Mouse (Mus musculus): ENCODE data around the gene Smim14.
"Not testable (repeated sequence)": the region's sequence is repeated elsewhere in the genome, so short reads cannot be mapped to it uniquely, and the experiment has no call there.

Gene Smim14

DNA sequence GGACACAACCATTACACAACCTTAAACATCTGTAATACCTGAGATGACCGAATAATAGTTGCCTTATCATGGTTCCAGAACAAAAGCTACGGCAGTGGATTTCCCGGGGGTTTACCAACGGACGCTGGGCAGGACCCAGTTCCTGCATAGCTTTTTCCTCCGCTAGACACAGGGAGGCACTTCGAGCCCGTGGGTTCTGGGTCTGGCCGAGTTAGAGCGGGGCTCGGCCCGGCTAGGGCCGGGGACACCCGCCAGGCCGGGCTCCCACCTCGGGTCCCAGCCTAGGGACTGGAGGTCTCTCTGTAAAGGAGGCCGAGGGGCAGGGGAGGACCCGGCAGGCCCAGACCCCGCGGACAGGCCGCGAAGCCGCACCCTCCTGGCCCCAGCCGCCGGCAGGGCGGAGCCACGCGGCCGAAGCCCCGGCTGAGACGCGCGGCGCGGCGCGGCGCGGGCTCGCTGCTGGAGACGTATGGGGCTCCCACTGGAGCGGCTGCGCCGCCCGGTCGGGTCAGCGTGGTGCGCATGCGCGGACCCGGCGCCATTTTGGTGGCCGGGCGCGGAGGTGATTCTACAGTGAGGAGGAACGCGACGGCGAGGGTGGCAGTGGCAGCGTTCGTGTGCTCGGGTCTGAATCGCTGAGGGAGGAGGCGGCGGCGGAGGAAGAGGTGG, at the start of gene Smim14, which contains the start of gene Ube2k:
Smim14 (minus strand) TSS at position 434 of the 669 bp plus-strand sequence.
Ube2k (plus strand) TSS at position 483 of the 669 bp plus-strand sequence.
- DNase-seq: peak; percentile 94

DNA sequence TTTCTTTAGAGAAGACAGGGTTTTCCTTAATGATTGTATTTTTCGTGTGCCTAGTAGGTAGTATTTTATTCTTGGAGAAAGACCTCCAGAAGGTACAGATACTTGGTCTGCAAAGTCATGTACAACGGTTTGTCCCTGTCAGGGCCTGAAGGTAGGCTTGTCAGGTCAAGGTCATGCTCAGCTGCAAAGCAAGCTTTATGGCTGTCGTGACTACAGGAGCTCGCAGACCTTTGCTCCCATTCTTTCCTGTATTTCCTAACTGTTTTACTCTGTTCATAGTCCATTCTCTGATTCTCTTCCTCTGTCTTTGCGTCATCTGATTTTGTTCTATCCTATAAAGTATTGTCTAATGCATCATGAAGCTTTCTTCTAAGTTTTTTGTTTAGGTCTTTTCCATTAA, 49.3 kb upstream of the Smim14 start:
- DNase-seq: no peak

DNA sequence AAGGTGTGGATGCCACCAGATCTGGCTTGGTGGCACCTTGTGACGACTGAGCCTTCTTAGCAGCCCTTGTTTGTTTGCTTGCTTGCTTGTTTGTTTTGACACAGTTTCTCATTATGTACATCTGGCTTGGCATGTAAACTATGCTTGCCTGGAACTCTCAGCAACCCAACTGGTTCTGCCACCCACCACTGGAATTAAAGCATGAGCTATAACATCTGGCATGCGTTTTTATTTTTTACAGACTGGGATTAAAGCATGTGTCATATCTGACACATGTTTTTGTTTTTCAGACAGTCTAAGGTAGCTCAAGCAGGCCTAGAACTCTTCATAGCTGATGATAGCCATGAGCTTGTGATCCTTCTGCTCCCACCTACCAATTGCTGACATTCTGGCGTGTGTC, 41.6 kb upstream of the Smim14 start:
- no peak for DNase-seq

DNA sequence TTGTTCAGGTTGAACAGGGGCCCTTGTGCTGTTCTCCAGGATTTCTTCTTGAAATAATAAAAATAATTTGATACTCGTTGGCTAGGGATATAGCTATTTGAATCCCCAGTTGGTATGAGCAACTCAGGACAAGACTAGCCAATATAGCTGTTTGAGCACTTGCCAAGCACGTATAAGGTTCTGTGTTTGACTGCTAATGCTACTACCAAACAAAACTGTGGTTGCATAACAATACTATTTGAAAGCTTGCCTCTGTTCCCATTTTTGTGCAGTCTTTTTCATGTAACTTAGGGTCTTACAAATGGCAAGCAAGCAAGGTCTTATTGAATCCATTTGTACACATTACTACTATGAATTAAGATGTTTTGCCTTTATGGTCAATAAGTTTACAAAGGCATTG, 38.9 kb upstream of the Smim14 start:
- DNase-seq: no peak

DNA sequence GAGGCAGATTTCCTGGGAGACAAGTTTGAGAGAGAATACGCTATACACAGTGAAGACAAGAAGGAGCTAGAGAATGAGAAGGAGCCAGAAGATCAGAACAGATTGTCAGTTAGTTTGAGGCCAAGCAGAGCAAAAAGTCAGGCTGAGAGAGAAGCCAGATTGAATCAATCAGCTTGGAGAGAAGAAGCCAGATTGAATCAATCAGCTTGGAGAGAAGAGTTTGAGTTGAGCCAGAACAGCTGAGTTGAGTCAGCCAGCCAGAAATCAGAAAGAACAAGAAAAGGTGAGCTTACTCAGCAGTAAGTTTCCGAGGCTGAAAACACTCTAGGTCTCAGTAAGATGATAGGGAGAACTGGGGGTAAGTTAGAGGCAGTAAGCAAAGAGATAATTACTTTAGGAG, 37.9 kb upstream of the Smim14 start:
- no peak for DNase-seq

DNA sequence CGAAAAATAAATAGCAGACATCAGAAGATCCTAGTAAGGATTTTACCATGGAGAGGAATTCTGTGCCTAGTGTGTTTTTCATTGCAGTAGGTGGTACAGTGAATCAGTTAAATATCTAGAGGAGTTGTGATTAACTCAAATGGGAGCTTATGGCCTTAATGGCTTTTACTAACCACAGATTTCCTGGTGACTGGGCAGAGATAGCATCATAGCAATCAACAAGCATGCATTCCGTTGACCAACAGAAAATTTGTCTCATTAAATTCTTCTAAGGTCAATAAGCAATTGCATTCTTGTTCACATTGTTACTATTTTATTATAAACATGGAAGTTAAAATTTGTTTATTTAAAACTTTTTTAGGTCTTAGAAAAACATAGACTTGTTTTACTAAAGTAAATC, 28.5 kb upstream of the Smim14 start:
- DNase-seq: no peak

DNA sequence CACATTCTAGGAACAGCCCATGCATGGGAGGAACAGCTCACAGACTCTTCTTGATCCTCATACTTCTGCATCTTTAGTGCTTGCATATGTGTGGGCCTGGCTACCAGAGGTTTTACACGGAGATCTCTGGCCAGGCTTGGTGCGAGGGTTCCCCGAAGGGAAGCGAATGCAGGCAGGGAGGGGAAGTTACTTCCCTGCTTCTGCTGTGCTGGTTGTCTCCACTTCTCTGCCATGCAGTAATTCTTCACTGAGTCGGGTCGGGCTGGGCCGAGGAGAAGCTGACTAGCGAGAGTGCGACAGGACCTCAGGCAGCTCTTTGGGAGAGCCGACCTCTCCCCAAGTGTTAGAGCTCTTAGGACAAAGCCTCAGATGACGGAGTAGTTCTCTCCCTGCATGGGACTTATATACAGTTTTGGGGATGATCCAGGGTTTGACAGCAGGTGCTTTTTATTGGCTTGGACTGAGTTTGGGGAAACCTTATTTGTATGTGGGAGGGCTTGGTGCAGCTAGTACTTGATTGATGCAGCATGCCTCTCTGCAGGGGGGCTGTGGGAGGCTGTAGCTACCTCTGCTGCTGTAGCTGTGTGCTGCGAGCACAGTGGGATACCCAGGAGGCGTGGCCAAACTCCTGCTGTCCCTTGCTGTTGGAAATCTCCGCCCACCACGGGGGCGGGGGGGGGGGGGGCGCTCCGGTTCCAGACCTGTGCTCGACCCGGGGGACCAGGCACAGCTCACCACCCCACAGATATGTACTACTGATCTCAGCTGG, 24.3 kb upstream of the Smim14 start:
- no peak for DNase-seq

DNA sequence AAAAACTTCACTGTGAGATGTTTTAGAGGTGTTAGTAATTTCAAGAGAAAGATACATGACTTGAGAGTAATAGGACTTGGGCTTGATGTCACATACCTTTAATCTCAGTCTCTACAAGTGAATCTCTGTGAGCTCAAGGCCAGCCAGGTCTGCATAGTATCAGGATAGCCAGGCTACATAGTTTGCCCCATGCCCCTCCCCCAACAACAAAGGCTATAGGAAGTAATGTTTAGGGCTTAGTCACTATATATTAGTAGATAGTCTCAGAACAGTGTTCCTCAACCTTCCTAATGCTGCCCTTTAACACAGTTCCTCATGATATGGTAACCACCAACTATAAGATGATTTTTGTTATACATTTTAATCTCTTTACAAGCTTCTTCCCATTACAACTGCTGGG, 20.1 kb upstream of the Smim14 start:
- no peak for DNase-seq

DNA sequence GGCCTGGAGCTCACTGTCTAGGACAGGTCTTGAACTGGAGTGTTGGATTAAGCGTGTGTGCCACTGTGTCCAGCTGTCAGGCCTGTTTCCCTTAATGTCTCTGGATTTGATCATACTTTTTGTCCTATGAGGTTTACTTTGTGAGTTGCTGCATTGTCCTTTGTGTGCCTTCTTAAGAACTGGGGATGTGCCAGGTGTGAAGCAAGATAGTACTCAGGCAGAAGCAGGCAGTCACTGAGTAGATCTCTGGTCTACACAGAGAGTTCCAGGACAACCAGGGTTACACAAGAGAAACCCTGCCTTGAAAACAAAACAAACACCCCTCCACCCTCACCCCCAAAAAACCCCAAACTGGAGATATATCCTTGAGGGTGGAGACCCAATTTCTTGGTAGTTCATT, 12.7 kb upstream of the Smim14 start:
- DNase-seq: peak; percentile 46

DNA sequence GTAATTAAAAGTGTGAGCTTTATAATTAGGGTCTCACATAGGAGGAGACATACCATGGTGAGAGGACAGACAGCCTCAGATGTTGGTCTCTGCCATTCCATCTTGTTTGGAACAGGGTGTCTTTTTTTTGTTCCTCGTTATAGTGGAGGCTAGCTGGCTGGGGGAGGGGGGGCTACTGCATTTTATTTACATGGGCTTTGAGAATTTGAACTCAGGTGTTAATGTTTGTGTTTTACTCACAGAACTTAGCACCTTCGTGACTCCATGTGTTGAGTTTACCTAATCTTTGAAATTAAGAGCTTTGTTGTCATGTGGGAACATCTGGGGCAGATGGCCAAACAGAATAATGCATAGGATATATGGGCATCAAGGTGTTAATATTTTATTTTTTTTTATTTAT, 7.6 kb upstream of the Smim14 start:
- DNase-seq: no peak

DNA sequence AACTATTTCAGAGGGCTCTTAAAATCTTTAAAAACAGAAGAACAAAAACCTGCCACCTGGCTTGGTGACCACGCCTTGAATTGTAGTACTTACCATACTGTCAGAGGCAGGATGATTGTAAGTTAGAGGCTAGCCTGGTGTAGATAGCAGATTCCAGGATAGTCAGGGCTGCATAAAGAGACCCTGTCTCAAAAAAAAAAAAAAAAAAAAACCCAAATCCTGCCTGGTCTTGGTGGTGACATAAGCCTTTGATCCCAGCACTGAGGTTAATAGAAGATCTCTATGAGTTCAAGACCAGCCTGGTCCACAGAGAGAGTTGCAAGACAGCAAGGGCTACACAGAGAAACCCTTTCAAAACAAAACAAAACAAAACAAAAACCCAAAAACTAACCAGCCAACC, 6.5 kb upstream of the Smim14 start:
- DNase-seq: no peak

DNA sequence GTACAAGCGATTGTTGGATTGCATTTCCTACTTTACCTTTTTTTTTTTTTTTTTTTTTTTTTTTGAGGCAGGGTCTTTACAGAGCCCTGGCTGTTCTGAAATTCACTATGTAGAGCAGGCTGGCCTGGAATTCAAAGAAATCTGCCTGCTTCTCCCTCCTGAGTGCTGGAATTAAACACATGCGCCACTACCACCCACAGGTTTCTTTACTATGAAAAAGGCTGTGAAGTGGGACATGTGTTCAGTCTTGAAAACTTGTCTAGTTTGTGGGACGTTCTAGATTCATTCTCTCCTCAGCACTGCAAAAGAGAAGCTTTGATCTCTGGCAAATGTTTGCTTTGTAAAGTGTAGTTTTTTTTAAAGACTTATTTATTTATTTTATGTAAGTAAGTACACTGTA, 4.9 kb upstream of the Smim14 start:
- DNase-seq: no peak

DNA sequence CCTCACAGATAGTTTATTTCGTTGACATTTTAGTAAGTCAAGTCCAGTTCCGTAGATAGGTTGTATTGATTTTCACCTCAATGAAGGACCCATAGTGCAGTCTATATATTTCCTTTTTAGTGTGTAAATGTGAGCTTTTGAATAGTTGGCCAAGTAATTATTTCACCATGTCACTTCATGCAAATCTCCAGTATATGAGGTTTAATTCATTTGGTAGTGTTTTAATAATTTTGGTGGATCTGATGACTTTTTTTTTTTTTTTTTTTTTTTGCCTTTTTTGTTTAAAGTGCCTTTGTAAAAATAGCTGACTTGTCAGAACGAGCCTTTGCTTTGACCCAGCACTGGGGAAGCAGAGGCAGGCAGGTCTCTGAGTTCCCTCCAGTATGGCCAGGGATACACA, 2.8 kb upstream of the Smim14 start:
- DNase-seq: no peak

DNA sequence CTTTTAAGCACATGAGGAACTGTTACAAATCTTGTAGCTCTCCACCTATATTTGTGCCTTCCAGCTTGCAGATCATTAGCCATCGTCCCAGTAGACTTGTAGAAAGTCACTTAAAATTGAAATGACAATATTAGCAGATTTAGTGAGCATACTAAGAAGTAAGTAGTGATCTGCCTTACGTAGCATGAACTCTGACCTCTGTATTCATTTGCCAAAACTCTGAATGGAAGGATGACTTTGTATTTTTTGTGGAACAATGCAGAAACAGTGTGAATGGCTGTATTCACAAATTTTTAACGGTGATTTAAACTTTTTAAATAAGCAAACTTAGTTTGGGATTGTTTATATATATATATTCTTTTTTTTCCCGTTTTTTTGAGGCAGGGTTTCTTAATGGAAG, 1.8 kb upstream of the Smim14 start:
- no peak for DNase-seq

DNA sequence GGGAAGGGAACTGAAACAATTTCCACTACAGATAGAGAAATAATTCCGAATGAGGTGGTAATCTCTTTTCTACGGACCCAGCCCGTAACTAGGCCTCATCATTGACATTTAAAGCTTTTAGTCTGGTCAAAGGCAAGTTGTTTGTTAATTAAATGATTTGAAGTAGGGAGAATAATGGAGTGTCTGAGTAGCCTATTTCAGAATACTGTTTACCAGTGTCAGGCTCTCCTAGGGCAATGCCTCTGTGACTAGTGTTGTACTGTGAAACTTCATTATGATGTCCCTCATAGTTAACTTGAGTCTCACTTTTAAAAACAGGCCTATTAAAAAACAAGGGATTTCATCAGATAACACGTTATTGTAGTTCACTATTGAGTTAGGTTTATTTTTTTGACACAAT, 1.1 kb upstream of the Smim14 start:
- no peak for DNase-seq

DNA sequence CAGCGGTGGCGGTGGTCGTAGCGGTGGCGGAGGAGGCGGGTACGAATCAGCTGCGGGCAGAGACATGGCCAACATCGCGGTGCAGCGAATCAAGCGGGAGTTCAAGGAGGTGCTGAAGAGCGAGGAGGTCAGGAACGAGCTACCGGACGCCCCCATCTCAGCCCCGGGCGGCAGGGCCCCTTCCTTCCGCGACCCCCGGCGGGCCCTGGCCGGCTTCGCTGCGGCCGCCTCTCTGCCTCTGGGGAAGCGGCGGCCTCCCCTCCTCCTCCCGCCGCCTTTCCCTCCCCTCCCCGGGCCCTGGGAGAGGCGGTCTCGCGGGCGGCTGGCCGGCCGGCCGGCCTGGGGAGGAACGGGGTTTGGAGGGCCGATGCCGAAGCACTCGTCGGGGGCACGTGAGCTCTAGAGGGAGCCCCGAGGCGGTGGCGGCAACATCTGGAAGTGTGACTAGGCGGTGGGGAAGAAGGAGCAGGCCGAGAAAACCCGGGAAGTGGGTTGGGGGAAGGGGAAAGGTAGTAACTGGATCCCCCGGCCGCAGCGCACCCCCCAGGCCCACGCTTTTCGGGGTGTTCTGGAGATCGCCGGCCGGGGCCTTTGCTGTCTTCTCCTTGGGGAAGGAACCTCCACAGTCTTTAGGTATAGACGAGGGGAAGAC, 562 bp upstream of the Smim14 start:
- peak; percentile 49 for DNase-seq

DNA sequence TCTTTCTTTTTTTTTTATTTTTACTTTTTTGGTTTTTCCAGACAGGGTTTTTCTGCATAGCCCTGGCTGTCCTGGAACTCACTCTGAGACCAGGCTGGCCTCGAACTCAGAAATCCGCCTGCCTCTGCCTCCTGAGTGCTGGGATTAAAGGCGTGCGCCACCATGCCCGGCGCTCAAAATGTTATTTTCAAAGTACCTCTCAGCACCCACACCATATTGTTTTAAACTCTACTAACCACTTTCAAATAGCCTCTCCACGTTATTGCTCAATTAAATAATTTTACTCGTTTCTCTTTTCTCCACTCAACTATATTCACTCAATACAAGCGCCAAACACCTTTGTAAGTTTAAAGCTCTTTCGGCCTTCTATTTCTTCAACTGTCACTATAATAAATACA, 917 bp downstream of the Smim14 start:
- DNase-seq: not testable (repeated sequence)

DNA sequence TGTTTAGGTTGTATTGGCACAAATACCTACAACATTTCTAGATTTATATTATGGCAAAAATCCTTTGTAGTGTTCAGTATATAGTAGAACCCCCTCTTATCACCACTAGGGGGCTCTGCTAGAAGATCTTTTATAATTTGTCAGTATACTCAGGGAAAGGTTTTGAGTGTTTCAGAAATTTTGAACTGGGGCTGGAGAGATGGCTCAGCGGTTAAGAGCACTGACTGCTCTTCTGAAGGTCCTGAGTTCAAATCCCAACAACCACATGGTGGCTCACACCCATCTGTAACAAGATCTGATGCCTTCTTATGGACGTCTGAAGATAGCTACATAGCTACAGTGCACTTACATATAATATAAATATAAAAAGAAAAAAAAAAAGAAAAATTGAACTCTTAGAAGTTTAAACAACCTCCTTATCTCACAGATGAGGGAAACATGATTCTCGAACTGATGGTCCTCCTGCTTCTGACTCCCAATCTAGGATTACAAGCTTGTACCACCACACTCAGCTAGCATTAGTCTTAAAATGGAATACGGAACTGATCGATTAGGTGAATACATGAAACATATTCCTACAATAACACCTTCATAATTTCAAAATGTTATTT, 1.4 kb downstream of the Smim14 start:
- DNase-seq: peak; percentile 79

DNA sequence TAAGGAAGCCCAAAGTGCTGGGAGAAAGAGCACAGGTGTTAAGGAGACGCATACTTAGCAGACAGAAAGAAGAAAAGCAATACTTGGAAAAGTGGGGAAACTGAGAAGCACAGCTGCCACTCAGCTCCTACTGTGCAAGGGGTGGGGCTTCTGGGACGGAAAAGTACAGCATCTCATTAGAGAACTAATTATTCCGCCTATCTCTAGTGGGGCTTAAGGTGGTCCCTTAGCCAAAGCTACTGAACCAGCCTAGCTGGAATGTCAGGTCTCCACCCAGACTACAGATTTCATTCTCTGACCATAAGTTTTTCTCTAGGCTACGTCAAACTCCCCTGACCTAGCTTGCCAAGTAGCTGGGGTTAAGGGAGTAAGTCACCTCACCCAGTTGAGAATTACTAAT, 2.5 kb downstream of the Smim14 start:
- DNase-seq: no peak

DNA sequence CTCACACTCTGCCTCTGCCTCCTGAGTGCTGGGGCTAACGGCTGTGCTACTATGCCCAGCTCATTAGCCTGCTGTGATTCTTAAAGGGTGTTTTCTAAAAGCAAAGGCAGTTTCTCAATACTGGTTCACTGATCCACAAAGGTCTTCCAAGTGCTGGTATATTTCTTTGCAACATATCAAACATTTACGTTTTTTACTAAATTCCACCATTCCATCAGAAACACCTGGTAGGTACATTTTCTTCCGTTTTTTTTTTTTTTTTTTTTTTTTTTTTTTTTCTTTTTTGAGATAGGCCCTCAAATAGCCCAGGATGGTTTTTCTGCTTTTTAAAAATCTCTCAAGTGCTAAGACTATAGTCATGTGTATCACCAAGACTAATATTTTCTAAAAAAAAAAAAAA, 5.7 kb downstream of the Smim14 start:
- no peak for DNase-seq

DNA sequence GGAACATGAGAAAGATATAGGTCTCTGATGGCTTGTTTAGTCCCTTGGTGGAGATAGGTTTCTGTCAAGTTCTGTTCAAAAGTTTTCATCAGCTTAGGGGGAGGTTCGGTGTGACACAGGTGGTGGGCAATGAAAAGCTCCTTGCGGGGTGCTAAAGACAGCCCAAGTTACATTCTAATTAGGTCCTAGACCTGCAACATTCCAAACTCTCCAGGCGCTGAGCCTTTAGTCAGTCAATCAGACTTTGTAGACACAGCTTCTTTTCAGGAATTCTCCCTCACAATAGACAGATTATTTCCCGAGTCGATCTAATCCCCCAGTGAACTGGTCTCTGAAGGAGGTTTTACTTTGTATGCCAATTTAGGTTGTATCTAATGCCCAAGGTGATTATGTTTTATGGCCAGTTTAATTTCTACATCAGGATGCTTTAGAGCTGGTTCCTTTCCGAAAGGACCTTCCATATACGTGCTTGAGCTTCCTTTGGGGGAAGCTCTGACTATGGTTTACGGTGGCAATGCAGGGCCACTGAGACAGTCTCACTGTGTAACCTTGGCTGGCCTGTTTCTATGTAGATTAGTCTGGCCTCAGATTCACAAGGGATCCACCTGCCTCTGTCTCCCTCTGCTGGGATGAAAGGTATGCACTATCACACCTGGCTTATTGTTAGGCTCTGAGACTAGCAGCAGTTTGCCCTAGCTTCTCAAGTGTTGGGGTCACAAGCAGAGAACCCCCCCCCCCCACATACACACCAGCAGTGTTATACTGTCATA, 11.1 kb downstream of the Smim14 start:
- peak; percentile 66 for DNase-seq

DNA sequence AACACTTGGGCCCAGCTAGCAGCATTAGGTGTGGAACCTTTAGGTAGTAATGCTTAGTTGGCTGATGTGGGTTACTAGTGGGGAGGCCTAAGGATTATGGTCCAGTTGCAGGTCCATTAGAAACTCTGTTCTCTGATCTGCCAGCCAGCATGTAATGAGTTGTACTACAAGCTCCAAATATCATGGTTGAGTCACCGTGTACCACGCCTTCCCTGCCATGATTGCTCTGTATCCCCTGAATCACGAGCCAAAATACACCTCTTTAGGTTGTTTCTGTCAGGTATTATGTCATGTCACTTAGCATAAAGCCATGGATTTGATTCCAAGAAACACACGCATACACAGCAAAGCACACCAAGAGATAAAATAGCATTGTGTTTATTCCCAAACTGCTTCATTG, 12.2 kb downstream of the Smim14 start:
- no peak for DNase-seq

DNA sequence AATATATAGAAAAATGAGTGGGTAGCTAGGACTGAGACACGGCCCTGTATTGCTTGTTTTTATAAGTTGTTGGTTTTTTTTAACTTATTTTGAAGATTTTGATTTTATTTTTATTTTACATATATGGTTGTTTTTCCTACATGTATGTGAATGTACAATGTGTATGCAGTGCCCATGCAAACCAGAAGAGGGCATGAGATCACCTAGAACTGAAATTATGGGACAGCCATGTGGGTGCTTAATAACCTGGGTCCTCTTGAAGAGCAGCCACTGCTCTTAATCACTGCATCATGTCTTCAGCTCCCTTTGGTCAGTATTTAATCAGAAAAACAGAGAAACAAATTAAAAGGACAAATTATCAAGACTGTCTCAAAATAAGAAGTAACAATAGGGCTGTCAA, 15.2 kb downstream of the Smim14 start:
- no peak for DNase-seq
